Mouse (Mus musculus) 3T3-L1 (cell line): ENCODE measurements around the gene Slc16a3.

Experiments
- DNase-seq: peaks from one replicate; pipeline ENCODE4 v3.0.0-alpha.2; 2015; ENCODE audit warnings: low read depth, low spot score

The Slc16a3 gene

DNA sequence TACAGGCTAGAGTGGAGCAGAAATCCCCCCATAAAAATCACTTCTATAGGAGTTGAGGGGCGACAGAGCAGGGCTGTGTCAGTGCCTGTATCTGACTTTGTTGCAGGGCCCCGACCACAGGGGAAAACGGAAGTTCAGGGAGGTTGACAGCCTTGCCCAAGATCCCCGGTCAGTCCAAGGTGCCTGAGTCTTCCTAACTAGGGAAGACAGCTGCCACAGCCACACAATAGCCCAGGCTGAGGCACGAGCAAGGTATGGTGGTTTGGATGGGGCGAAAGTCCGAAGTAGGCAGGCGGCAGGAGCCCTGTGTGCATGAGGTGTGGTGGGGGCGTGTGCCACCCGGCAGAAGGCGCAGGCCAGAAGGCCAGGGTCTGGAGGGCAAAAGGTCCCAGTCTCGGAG is at the start of gene Slc16a3:
Gene Slc16a3, plus strand, starts transcription at position 153 of the 400 bp plus-strand sequence.
- no peak for DNase-seq

DNA sequence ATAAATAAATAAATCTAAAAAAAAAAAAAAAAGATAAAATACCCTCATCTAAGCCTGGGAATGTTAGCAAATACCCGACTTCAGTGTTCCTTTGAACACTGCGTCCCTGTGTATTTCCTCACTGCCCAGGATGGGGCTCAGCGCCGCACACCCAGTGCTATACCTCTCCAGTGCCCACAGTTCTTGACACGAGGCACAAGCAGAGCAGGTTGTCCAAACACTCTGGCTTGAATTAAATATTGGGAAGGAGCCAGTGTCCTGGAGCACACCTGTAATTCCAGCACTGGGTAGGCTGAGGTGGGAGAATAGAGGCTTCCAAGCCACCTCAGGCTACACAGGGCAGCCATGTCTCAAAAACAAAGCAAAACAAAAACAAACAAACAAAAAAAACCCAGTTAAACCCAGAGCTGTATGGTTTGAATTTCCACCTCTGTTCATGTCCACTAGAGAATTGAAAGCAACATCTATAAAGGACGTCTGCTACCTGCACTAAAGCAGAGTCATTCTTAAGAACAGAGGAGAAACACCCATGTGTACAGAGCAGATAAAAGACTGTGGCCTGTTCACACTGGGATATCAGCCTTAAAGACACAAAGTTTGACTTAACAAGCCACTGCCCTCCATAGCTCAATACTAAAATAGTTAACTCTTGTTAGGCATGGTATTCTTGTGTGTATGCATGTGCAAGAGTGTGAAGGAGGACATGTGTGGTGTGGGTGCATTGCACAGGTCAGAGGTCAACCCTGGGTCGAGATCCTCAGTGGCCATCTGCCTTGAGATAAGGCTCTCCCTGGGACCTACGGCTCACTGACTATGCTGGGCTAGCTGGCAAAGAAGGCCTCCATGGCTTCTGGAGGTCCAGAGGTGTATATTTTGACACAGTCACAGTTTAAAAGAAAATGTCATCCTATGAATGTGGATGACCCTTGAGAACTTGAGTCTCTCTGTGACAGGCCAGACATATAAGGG is 47.7 kb upstream of the Slc16a3 start:
- no peak for DNase-seq

DNA sequence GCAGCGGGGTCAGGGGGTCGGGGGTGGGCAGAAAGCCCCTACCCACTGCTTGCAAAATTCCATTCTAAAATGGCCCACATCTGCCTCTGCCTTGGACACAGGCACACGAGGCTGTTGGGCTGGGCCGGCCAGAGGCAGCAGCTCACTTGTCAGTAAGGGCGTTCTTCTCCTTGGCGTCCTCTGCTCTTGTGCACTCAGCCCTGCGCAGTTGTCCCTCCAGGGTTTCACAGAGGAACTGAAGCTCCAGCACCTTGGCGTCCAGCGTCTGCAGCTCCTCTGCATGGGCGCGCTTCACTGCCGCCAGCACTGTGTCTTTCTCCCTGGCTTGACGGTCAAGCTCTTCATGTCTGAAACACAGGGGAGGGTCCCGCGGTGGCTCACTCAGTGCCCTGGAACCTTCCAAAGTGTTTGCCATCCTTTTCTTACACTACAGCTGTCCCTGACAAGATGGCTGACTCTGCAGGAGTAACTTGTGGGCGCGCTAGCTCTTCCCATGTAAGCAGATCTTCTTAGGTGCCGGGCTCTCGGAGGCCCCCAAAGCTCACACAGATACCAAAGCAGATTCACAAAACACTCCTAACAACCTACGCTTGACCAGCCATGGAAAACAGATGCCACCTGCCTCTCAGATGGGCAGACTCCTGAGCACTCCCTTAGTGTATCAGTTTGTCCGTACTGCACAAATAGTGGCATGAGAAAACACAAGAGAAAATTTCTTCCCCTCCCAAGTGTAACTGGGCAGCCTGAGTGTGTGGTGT is 46.4 kb upstream of the Slc16a3 start:
- no peak for DNase-seq

DNA sequence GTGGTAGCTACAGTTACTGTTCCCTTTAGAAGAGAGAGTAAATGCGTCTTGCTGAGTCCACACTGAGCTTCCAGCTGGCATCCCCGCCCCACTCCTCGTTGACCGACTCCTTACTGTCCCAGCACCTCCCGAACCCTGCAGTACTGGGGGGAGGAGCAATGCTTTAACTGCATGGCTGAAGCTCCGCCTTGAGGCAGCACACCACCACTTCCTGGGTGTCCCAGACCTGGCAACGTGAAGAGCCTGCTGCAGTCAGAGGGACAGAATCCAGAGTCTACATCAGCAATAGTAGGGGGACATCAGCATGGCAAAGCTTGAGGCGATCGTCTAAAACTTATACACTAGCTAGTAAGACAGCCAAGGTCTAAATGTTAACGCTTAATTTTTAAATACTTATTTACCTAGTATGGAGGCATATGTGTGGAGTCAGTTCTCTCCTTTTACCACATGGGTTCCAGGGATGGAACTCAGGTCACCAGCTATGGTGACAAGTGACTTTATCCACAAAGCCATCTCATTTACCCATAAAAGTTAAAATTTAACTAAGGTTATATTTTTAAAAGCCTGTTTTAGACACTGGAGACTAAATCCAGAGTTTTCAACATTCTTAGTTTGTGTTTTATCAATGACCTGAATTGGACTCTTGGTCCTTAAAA is 45.7 kb upstream of the Slc16a3 start:
- no peak for DNase-seq

DNA sequence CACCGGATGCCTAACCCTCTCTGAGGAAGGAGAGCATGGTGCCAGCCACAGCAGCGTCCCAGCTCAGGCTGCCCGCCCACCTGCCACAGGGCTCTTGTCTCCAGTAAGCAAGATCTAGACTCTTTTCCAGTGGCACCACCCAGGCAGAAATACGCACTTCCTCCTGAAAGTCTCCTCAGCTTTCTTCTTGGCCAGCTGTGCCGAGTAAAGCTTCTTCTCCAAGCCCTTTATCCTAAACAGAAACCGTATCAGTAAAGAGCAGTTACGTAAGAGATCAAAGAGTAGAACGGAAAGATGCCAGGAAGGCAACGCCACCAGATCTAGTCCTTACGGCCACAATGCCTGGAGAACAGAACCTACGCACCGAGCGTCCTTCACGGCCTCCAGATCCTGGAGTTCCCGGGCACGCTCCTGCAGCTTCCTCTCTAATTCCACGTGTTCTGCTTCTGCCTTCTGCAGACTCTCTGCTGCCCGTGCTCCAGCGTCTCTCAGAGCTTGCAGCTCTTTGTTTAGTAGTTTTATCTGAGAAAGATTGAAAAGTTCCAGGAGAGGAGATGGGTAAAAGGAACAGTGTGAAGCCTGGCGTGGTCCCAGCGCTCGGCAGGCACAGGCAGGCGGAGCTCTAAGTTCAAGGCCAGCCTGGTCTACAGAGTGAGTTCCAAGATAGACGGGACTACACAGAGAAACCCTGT is 45.0 kb upstream of the Slc16a3 start:
- DNase-seq: no peak

DNA sequence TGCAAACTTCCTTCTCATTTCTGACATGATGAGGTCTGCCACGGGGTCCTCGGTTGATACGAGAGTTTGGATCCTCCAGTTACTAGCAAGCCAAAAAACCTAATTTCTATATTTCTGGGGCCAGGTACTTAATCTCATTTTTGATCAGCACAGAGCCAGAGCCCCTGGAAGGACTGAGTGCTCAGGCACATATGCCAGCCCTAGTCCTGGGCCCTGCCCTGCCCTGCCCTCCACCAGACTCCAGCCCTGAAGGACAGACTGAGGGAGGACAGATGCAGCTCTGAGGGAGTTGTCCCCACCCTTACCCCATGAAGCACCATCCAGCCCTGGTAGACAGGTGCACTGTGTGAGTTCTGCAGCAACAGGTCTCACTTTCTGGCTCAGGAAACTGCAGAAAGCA is 43.7 kb upstream of the Slc16a3 start:
- DNase-seq: no peak

DNA sequence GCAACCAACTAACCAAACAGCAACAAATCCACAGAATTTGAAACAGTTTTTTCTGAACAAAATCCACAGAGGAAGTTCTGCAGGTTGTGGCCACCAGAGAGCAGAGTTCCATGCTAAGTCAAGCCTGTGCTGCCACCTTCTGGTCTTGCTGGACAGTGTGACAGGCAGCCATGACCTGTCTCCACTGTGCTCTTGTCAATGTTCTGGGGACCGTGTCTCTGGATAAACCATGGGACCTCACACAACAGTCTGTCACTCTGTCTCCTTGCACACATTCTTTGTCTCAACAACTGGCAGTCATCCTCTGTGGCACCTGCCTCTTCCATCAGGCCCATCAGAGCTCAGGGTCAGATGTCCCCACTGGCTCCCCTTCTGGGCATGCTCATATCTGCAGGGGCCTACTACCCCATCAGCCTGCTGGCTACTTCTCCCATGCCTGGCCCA is 42.8 kb upstream of the Slc16a3 start:
- DNase-seq: peak; percentile 88

DNA sequence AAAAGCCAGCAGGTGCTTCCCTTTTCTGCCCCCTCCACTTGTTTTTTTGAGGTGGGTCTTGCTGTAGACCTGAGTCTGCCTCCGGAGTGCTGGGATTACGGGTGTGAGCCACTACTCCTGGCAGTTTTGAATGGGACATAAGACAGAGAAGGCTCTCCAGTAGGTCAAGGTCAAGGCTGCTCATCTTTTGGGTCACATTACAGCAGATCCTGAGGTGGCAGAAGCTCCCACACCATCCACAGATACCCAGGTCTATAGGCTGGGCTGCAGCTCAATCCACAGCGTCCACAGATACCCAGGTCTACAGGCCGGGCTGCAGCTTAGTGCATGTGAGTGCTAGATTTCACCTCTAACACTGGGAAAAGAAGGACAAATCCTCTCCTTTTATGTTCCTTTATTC is 34.5 kb upstream of the Slc16a3 start:
- DNase-seq: no peak

DNA sequence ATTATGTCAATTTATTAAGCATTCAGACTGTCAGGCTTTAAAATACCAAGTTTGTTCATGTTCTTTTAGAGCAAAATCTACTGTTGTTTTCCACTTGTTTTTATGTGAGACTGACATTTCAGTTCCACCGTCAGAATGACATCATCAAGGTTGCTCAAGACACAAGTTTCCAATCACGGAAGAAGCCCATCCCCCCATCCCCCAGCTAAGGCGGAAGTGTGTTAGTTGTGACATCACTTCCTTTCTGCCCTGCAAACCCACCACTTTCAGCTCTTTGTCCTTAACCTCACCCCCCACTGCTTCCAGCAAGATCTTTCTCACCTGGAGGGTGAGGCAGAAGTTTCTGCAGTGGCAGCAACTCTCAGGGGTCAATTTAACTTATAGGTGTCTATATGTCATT is 31.8 kb upstream of the Slc16a3 start:
- DNase-seq: no peak

DNA sequence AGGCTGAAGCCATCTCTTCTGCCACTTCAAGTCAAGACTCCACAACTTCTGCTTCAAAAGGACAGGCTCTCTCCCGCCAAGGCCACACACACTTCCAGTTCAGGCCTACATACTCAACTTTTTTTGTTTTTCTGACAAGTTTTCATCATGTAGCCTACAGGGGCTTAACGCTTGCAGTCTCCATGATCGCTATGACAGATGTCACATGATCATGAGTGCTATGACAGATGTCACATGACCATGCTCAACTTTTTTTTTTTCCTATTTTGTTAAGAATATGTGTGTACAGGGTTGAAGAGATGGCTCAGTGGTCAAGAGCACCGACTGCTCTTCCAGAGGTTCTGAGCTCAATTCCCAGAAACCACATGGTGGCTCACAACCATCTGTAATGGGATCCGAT is 30.5 kb upstream of the Slc16a3 start:
- DNase-seq: no peak

DNA sequence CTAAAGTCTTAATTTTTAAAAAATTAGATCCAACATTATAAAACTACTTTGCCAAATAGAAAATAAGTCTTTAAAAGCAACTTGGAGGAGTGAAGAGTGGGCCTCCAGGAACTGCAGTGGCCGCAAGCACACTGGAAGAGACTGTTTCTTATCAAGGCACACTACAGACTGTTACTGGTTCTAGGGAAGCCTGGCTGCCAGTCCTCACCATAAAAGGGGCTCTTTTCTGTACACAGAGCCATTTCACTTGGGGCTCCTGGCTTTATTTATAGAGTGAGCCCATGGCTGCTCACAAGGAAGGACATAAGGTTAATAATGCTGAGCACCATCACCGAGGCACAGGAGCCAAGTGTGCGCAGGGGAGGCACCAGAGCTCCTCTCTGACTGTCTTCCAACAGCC is 25.8 kb upstream of the Slc16a3 start:
- no peak for DNase-seq

DNA sequence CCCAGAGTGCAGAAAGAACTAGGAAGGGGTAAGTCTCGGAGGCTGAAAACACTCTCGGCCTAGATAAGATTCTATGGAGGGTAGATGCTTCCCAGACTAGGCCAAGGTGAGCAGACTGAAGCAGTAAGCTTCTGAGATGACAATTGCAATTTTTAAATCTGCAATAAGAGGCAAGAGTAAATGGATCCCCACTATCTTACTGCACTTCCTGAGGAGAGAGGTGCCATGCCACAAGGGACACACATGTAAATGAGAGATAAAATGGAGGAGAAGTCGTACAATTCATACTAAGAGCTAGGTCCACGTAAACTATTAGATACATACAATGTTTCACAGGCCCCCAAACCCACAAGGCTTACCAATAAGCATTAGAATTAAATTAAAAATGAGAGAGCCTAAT is 19.8 kb upstream of the Slc16a3 start:
- no peak for DNase-seq

DNA sequence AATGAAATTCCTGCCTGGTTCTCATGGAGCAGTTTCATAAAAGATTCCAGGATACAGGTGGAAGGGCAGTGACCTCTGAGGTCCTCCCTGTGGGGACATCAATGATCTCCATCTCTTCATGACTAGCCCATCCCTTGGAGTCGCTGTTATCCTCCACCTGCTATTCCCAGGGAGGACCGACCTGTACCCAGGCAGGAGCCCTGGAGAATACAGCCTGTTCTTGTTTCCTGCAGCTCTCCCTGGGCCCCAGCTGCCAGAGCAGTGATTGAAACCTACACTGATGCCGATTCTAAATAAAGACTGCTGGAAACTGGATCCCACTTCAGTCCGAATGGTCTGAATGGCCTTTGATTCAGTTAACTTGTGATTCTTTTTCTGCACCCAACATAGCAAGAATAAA is 16.8 kb upstream of the Slc16a3 start:
- no peak for DNase-seq

DNA sequence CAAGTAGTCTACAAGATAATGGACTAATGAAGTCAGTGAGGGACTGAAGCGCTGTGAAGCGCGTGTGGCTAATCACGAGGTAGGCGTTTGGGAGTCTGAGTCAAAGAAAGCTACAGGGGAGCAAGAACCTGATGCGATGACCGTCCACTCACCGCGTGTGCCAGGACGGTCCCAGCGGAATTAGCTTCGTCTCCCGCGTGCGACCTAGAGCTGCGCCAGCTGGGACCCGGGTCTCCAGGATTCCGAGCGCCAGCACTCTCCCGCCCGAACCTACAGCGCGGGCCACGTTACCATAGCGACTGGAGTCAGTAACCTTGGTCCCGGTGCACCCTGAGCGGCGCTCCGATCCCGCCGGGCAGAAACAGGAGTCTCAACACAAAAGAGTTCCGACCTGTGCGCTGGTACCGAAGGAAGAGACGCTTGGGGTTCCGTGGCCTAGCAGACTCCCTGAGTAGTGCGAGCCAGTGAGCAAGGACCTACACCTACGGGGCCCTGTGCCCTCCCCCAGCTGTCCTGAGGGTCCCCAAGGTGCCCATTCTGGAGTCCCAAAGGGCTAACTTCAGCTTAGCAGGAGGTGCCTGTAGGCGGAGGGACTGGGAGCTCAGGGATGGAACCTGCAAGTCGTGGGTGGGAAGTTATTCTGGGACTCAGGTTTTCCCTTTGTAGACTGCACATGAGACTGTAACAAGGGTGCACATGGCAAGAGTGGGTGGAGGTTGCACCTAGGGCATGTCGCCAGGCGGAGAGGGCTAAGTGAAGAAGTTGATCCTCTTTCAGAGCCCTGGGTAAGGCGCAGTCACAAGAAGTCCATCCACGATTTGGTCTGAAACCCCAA is 15.5 kb upstream of the Slc16a3 start, which contains the start of gene Ccdc57:
Gene Ccdc57, minus strand, starts transcription at position 309 of the 835 bp plus-strand sequence.
- DNase-seq: peak; percentile 90

DNA sequence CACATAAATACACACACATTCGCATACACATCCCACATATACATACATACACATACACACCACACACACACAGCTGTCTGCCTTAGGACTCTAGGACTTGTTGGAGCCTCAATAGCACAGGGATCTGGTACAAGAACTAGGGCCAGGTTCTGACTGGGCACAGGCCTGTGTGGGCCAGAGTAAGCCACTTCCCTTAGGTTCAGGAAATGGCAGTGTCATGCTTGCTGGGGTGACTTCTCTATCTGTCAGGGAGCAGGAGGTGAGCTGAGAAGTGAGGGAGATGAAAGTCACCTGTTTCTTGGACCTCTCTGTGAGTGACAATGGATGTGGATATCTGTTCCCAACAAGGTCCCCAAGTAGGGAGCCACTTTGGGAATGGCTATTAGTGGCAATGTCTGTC is 10.3 kb upstream of the Slc16a3 start:
- DNase-seq: no peak

DNA sequence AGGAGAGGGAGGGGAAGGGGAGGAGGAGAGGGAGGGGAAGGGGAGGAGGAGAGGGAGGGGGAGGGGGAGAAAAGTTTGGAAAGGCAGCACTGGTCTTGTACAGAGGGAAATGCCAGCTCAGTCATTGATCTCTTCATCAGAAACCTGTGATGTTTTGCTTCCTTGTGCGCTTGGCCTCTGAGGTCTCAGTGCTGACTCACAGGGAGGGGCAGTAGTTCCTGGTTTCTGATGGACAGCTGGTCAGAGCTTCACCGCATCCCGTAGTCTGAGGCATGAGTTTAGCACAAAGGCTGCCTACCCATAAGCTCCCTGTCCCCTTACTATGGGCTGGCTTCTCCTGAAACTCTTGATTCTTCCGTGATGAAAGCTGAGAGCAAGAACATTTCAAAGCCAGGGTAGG is 9.5 kb upstream of the Slc16a3 start:
- DNase-seq: peak; percentile 69

DNA sequence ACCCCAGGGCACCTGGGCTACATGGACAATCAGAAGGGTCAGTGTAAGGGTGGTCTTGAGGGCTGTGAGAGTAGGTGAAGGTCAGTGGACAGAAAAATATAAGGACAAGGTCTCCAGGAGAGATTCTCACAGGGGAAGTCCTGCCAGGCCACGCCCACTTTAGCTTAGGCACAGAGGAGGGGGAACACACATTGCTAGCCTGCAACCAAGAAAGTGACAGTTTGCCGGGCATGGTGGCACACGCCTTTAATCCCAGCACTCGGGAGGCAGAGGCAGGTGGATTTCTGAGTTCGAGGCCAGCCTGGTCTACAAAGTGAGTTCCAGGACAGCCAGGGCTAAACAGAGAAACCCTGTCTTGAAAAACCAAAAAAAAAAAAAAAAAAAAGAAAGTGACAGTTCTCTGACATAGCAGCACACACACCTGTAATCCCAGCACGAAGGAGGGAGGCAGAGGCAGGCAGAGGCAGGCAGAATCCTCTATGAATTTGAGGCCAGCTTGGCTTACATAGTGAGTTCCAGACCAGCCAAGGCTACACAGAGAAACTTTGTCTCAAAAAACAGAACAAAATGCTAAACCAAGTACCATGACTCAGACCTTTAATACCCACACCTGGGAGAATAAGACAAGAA is 8.5 kb upstream of the Slc16a3 start:
- no peak for DNase-seq

DNA sequence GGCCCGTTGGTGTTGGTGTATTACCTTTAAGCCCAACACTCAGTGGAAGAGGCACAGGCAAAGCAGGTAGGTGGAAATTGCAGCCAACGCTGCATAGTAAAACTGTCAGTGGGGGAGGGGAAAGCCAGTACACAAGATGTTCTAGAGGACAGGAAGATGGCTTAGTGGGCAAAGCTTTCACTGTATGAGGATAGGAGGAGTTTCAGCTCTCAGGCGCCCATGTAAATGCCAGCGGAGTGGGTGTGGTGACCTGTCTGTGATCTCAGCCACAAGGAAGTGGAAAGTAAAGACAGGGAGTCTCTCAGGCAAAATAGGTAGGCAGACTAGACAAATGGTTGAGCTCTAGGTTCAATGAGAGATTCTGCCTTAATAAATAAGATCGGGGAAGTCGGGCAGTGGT is 7.3 kb upstream of the Slc16a3 start:
- no peak for DNase-seq

DNA sequence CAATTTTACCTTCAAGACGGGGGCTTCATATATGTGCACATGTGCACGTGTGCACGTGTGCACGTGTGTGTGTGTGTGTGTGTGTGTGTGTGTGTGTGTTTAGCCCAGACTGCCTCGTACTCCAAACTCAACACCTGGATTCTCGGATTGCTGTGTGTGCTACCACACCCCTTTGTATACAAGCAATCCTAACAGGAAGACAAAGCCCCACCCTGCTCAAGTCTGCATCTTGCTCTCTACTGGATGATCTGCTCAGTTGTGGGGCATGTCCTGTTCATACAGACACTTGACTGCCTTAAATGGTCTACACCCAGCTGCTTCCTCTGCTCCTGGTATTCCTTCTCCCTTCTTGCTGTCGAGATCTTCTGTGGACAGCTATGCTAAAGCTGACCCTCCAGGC is 3.0 kb upstream of the Slc16a3 start:
- DNase-seq: no peak

DNA sequence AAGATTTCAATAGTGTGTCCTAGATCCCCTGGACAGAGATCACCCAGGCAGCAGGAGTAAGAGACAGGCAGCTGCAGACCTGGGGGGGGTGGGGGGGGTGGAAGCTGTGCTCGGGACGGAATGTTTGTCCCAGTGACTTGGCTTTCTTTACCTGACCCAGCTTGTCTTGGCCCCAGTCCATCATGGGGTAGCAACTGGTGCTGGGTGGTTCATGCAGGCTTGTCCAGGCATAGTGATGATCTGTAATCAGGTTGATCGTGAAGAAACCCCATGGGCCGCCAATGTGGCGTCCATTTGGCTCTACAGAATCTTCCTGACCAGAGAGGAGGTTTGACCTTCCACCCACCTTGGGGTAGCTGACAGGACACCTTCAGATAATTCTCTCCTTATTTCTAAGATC is 2.4 kb upstream of the Slc16a3 start:
- no peak for DNase-seq
